In genomic region chr11:98497388-98498288, GRCm38 (mm10) we compare ENCODE assay signal across 8 mouse cellular contexts. TPM values are rescaled to one million over a fixed set of nuclear protein-coding genes. Genes with fewer than 3 reads are reported as not detected.
DNase-seq lines count a peak whose midpoint lies in the region; ATAC-seq and TF ChIP-seq lines count a peak whose summit lies in the region.

No protein-coding gene starts in this region.

- H3K9me3 ChIP-seq in lung, embryonic 14.5 days (ENCODE audit: low read depth, low read length), result no peaks in the 10 kb centered on the region
- no peaks in the 10 kb centered on the region for H3K9me3 ChIP-seq in hindbrain, postnatal 0 days (ENCODE audit: low read length)
- H3K9me3 ChIP-seq in midbrain, embryonic 11.5 days (ENCODE audit: control insufficient read depth, low read length), result no peaks in the 10 kb centered on the region

- H3K27me3 ChIP-seq in lung, embryonic 14.5 days (ENCODE audit: insufficient read depth, low read length), result no peaks in the 10 kb centered on the region
- H3K27me3 ChIP-seq in hindbrain, postnatal 0 days (ENCODE audit: insufficient read depth, low read length), result no peaks in the 10 kb centered on the region
- H3K27me3 ChIP-seq in splenic B cell, adult 2 months (ENCODE audit: control insufficient read depth, insufficient read depth, low read length, poor library complexity, severe bottlenecking), result no peaks in the 10 kb centered on the region
- no peaks in the 10 kb centered on the region for H3K27me3 ChIP-seq in midbrain, embryonic 11.5 days (ENCODE audit: control insufficient read depth, insufficient read depth, low read length)

- WGBS in lung, embryonic 14.5 days, result 43% methylated on average over 22 of the region's 22 CpGs
- 40% methylated on average over 22 of the region's 22 CpGs for WGBS in hindbrain, postnatal 0 days
- WGBS in midbrain, embryonic 11.5 days, result 56% methylated on average over 22 of the region's 22 CpGs

- ATAC-seq in lung, embryonic 14.5 days (ENCODE audit: insufficient read depth), result no peak
- no peak for ATAC-seq in hindbrain, postnatal 0 days
- no peak for ATAC-seq in midbrain, embryonic 11.5 days (ENCODE audit: low FRiP score)

- TF ChIP-seq CTCF in lung, embryonic 14.5 days (IDR thresholded peaks at IDR 0.05; ENCODE audit: low read depth), result no peak
- TF ChIP-seq CTCF in hindbrain, postnatal 0 days (IDR thresholded peaks at IDR 0.05; ENCODE audit: low read depth), result no peak

- no peak overlapping the region for H3K4me2 ChIP-seq in lung, embryonic 14.5 days
- H3K4me2 ChIP-seq in hindbrain, postnatal 0 days (ENCODE audit: low read depth, low read length), result no peak overlapping the region; the same call in 1 of the 2 replicates
- no peak overlapping the region for H3K4me2 ChIP-seq in midbrain, embryonic 11.5 days

- no peak overlapping the region for H3K4me3 ChIP-seq in lung, embryonic 14.5 days (ENCODE audit: low read depth, low read length)
- no peak overlapping the region for H3K4me3 ChIP-seq in hindbrain, postnatal 0 days (ENCODE audit: low read length)
- H3K4me3 ChIP-seq in midbrain, embryonic 11.5 days (ENCODE audit: low read depth, low read length), result no peak overlapping the region

- H3K27ac ChIP-seq in lung, embryonic 14.5 days (ENCODE audit: low read depth), result no peak overlapping the region
- H3K27ac ChIP-seq in hindbrain, postnatal 0 days, result no peak overlapping the region; the same call in 1 of the 2 replicates
- no peak overlapping the region for H3K27ac ChIP-seq in midbrain, embryonic 11.5 days (ENCODE audit: low read depth, low read length)

- no peaks in the 10 kb centered on the region for H3K4me1 ChIP-seq in lung, embryonic 14.5 days (ENCODE audit: insufficient read depth)
- H3K4me1 ChIP-seq in hindbrain, postnatal 0 days (ENCODE audit: insufficient read depth, low read length), result no peaks in the 10 kb centered on the region
- no peaks in the 10 kb centered on the region for H3K4me1 ChIP-seq in midbrain, embryonic 11.5 days (ENCODE audit: control insufficient read depth, insufficient read depth, low read length)

- DNase-seq in lung, embryonic 14.5 days, result peak; percentile 3
- DNase-seq in lung, postnatal 10 days, result no peak
- peak; percentile 12 for DNase-seq in brain, embryonic 18.5 days (ENCODE audit: low read depth, low spot score)
- DNase-seq in hindbrain, postnatal 0 days (ENCODE audit: low spot score), result peak; percentile 28
- peak; percentile 69 for DNase-seq in splenic B cell, adult 2 months (ENCODE audit: low read depth, low spot score)
- DNase-seq in frontal cortex, postnatal 10 days (ENCODE audit: low spot score in 2 of 2), result no peak
- DNase-seq in urinary bladder, postnatal 4 days (ENCODE audit: low spot score in 2 of 2), result no peak
- no peak for DNase-seq in midbrain, embryonic 11.5 days (ENCODE audit: low spot score, missing footprints)

- no peaks in the 10 kb centered on the region for H3K36me3 ChIP-seq in lung, embryonic 14.5 days (ENCODE audit: insufficient read depth)
- no peaks in the 10 kb centered on the region for H3K36me3 ChIP-seq in hindbrain, postnatal 0 days (ENCODE audit: insufficient read depth, low read length)
- peaks cover 13% of the 10 kb centered on the region for H3K36me3 ChIP-seq in splenic B cell, adult 2 months (ENCODE audit: control insufficient read depth, insufficient read depth, low read length, poor library complexity, severe bottlenecking)
- no peaks in the 10 kb centered on the region for H3K36me3 ChIP-seq in midbrain, embryonic 11.5 days (ENCODE audit: control insufficient read depth, insufficient read depth, low read length)

- no peak overlapping the region for H3K9ac ChIP-seq in lung, embryonic 14.5 days
- no peak overlapping the region for H3K9ac ChIP-seq in hindbrain, postnatal 0 days (replicated peaks; ENCODE audit: low read length)
- no peak overlapping the region for H3K9ac ChIP-seq in midbrain, embryonic 11.5 days (ENCODE audit: low read length)

RNA-seq across cellular contexts. Expression of gene Ikzf3, which starts 48.2 kb away (rescaled TPM):
- polyA plus RNA-seq in lung, embryonic 14.5 days (2014; fragmentation: Nextera tagmentation; extraction: Ambion mirVana), result 0.14 and 0.32 TPM in 2 replicates
- total RNA-seq in hindbrain, postnatal 0 days (2014; rRNA removed), result not detected in 2 replicates
- polyA plus RNA-seq in hindbrain, postnatal 0 days (2015; fragmentation: Nextera tagmentation; extraction: Ambion mirVana), result 0.18 and 0.20 TPM in 2 replicates
- 0.07 and 0.18 TPM in 2 replicates for polyA plus RNA-seq in midbrain, embryonic 11.5 days (2014; fragmentation: Nextera tagmentation; extraction: Ambion mirVana)

RNA-seq across cellular contexts. Expression of gene Grb7, which starts 51.4 kb away (rescaled TPM):
- 39.4 and 43.0 TPM in 2 replicates for polyA plus RNA-seq in lung, embryonic 14.5 days (2014; fragmentation: Nextera tagmentation; extraction: Ambion mirVana)
- total RNA-seq in hindbrain, postnatal 0 days (2014; rRNA removed), result 1.5 and 2.7 TPM in 2 replicates
- polyA plus RNA-seq in hindbrain, postnatal 0 days (2015; fragmentation: Nextera tagmentation; extraction: Ambion mirVana), result 1.7 and 2.0 TPM in 2 replicates
- 0.60 and 1.0 TPM in 2 replicates for polyA plus RNA-seq in midbrain, embryonic 11.5 days (2014; fragmentation: Nextera tagmentation; extraction: Ambion mirVana)

RNA-seq across cellular contexts. Expression of gene Zpbp2, which starts 53.3 kb away (rescaled TPM):
- 0.57 TPM in 1 of 2 replicates, not detected in the other for polyA plus RNA-seq in lung, embryonic 14.5 days (2014; fragmentation: Nextera tagmentation; extraction: Ambion mirVana)
- not detected in 2 replicates for total RNA-seq in hindbrain, postnatal 0 days (2014; rRNA removed)
- 0.42 and 0.45 TPM in 2 replicates for polyA plus RNA-seq in hindbrain, postnatal 0 days (2015; fragmentation: Nextera tagmentation; extraction: Ambion mirVana)
- polyA plus RNA-seq in midbrain, embryonic 11.5 days (2014; fragmentation: Nextera tagmentation; extraction: Ambion mirVana), result 0.23 and 0.26 TPM in 2 replicates

RNA-seq across cellular contexts. Expression of gene Mien1, which starts 58.8 kb away (rescaled TPM):
- 62.9 and 65.3 TPM in 2 replicates for polyA plus RNA-seq in lung, embryonic 14.5 days (2014; fragmentation: Nextera tagmentation; extraction: Ambion mirVana)
- total RNA-seq in hindbrain, postnatal 0 days (2014; rRNA removed), result 70.0 and 73.9 TPM in 2 replicates
- 259 and 264 TPM in 2 replicates for polyA plus RNA-seq in hindbrain, postnatal 0 days (2015; fragmentation: Nextera tagmentation; extraction: Ambion mirVana)
- polyA plus RNA-seq in midbrain, embryonic 11.5 days (2014; fragmentation: Nextera tagmentation; extraction: Ambion mirVana), result 145 and 158 TPM in 2 replicates

Comparison
In these comparisons a context has a peak if more than half of its experiments do, and no peak if none do; other contexts are left out.
1. DNase-seq: peak in lung, embryonic 14.5 days (single experiment), brain, embryonic 18.5 days (single experiment), hindbrain, postnatal 0 days (single experiment) and splenic B cell, adult 2 months (single experiment); none in lung, postnatal 10 days (single experiment), frontal cortex, postnatal 10 days (0 of 2), urinary bladder, postnatal 4 days (0 of 2) and midbrain, embryonic 11.5 days (single experiment).
2. RNA of gene Grb7, which starts 51.4 kb away (polyA plus RNA-seq): 39.4 to 43.0 TPM in lung, embryonic 14.5 days; 1.7 to 2.0 TPM in hindbrain, postnatal 0 days and 0.60 to 1.0 TPM in midbrain, embryonic 11.5 days; every median in the first group is over 10 times any median in the second.